Mouse (Mus musculus) olfactory bulb, adult 2 months (tissue): Measurements from ENCODE around the gene Ptpn13. TPM values are rescaled to one million over a fixed set of nuclear protein-coding genes. Genes with fewer than 3 reads are reported as not detected.

ENCODE experiments used
- H3K27ac ChIP-seq: fragments of 200-500 bp; 2 replicates; pipeline ENCODE4 v1.5.1; 2012; ENCODE audit warnings: low read depth, low read length; ENCODE audit not compliant: insufficient read depth
- H3K4me1 ChIP-seq: fragments of 200-500 bp; 2 replicates; pipeline ENCODE4 v1.6.1; 2012; ENCODE audit warnings: low read length; ENCODE audit not compliant: control insufficient read depth, insufficient read depth
- H3K4me3 ChIP-seq: fragments of 200-500 bp; 2 replicates; pipeline ENCODE4 v1.5.1; 2012; ENCODE audit warnings: mild to moderate bottlenecking, low read depth, low read length, moderate library complexity; ENCODE audit not compliant: insufficient read depth
- CTCF ChIP-seq: fragments of 200-500 bp; IDR thresholded peaks from 2 replicates; pipeline ENCODE4 v1.5.1; 2012; ENCODE audit warnings: low read depth, mild to moderate bottlenecking, low read length, moderate library complexity; ENCODE audit not compliant: insufficient read depth
- POLR2A ChIP-seq: fragments of 200-500 bp; IDR thresholded peaks from 2 replicates; pipeline ENCODE4 v1.6.1; 2012; ENCODE audit warnings: mild to moderate bottlenecking, low read depth, low read length, moderate library complexity; ENCODE audit not compliant: insufficient read depth
- WGBS: fragments of 180-500 bp; shearing (Covaris S2); methylation state at CpG from one replicate; pipeline ENCODE4 v1.1.7; 2018; 5-methylcytosine and 5-hydroxymethylcytosine counted together
- polyA plus RNA-seq: library from polyadenylated mRNA; stranded (reverse); fragments of >200 nt; gene quantifications from 2 replicates; pipeline ENCODE4 v1.2.4, GENCODE M21; 2012; ENCODE audit warnings: low replicate concordance; ENCODE audit not compliant: missing spikeins, insufficient read depth, insufficient read length

Gene Ptpn13
- polyA plus RNA-seq, 1 experiment, result not detected

DNA sequence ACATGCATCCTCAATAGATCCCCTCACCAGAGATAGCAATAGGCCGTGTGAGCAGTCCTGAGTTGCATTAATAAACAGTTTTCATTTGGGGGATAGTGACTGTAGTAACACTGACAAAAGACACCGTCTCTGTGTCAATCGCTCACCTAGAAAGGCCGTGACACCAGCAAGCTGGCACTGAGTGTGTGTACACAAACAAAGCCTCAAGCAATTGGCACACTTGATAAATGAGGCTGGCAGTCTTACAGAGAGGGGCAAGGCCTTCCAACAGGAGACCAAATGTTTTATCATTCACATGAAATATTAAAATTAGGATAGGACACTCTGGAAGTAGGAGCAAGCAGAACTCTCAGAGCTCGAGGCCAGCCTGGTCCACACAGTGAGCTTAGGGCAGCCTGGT is 197.3 kb downstream of the Ptpn13 start:
- H3K4me1 ChIP-seq, result no peaks in the 10 kb centered on the region
- H3K27ac ChIP-seq, result no peak overlapping the region
- no peak for TF ChIP-seq POLR2A
- no peak for TF ChIP-seq CTCF
- WGBS, result 76% methylated on average over 5 of the region's 5 CpGs
- no peak overlapping the region for H3K4me3 ChIP-seq

- no peak overlapping the region for H3K27ac ChIP-seq
- no peak for TF ChIP-seq CTCF
- no peak for TF ChIP-seq POLR2A
- H3K4me3 ChIP-seq, result no peak overlapping the region
- H3K4me1 ChIP-seq, result peaks cover 3% of the 10 kb centered on the region; the same call in 1 of the 2 replicates
- 78% methylated on average over 5 of the region's 5 CpGs for WGBS
Measured at GRCm38 (mm10) chr5:103624831-103625230, 199.8 kb downstream of the Ptpn13 start.

DNA sequence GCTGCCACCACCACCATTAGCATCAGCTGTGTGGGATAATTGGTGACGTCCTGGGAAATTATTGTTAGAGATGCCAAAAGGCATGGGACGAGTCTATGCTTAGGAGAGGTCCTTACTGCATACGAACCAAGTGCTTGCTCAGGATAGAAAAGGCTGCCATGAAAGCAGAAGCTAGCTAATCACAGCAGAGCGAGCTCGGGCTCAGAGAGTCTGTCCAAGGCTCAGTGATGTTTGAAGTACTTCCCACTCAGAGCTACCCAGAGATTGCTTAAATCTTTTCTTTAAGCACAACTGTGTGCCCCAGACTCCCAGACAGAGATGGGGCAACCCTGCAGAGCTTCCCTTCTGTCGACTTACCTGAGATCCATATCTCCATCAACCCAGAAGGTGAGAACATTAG is 203.5 kb downstream of the Ptpn13 start:
- Histone ChIP-seq H3K27ac (no peak overlapping the region), H3K4me1 (peaks cover 3% of the 10 kb centered on the region; the same call in 1 of the 2 replicates), H3K4me3 (no peak overlapping the region)
- 76% methylated on average over 6 of the region's 6 CpGs for WGBS
- TF ChIP-seq CTCF, result no peak
- no peak for TF ChIP-seq POLR2A

- H3K4me3 ChIP-seq, result no peak within 1 kb of the TSS
- 44% methylated on average over 17 of the region's 17 CpGs for WGBS
- TF ChIP-seq CTCF (no peak), POLR2A (no peak)
- peaks cover 3% of the 10 kb centered on the region; the same call in 1 of the 2 replicates for H3K4me1 ChIP-seq
- no peak within 1 kb of the TSS for H3K27ac ChIP-seq
Measured at GRCm38 (mm10) chr5:103629111-103629764, 204.2 kb downstream of the Ptpn13 start, which contains the start of gene Slc10a6. Gene Slc10a6, minus strand, starts transcription at chr5:103629403.

DNA sequence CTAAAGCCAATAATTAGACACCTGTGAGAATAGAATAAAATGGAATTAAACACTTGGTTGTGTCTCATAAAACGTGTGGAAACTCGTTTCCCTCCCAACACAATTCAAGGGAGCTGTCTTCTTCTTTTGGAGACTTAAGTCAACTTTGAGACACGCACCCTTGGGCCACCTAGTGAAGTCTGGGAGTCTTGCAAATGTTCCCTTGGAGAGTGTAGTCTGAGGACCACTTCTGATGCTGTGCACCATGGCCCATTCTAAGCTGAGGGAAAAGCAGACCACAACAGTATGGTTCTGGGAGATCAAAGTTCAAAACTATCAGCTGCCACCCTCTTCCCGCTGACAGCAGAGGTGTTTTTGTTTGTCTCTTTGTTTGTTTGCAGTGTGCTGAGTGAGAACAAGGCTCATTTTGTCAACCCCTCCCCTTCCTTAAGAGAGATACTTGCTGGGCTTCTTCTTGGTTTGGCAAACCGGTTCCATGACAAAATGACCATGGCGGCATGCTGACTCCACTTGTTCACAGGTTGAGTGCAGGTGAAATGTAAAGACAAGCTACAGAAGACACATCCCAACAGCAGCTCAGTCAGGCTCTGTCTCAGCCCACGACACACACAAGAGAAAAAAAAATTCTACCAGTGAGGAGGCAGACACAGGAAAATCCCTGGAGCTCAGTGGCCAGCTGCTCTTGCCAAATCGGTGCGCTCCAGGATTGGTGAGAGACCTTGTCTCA is 205.0 kb downstream of the Ptpn13 start:
- H3K4me1 ChIP-seq, result peaks cover 3% of the 10 kb centered on the region; the same call in 1 of the 2 replicates
- no peak overlapping the region for H3K4me3 ChIP-seq
- TF ChIP-seq CTCF, result no peak
- TF ChIP-seq POLR2A, result no peak
- no peak overlapping the region for H3K27ac ChIP-seq
- WGBS, result 62% methylated on average over 9 of the region's 9 CpGs

DNA sequence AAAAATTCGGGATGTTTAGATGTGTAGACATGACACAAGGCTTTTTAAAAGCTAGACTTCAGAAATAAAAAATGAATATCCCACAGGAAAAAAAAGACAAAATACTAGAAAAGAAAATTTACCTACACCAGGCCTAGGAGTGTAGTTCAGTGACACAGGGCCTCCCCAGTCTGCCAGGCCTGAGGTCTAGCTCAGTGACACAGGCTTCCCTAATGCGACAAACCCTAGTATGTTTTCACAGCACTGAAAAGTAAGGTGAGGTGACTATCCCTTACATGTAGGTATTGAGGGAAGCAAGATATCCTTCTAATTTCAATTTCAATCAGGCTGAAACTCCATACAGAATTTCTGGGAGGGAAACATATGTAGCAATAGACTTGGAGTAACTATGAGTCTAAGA is 212.2 kb downstream of the Ptpn13 start:
- TF ChIP-seq CTCF (no peak), POLR2A (no peak)
- WGBS, result 90% methylated on average over 2 of the region's 2 CpGs

DNA sequence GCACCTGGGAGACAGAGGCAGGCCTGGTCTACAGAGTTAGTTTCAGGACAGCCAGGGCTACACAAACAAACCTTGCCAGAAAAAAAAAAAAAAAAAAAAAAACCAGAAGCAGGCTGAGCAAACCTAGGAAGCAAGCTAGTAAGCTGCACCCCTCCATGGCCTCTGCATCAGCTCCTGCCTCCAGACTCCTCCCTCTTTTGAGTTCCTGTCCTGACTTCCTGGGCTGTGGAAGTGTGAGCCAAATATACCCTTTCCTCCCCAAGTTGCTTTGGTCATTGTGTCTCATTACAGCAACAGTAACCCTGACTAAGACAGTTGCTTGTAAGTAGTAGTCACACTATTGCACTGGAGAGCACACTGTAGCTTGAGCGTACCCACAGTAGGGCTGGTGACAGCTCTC is 219.2 kb downstream of the Ptpn13 start:
- Histone ChIP-seq H3K4me1 (no peaks in the 10 kb centered on the region), H3K4me3 (no peak overlapping the region), H3K27ac (no peak overlapping the region)
- WGBS, result 100% methylated on average over 1 of the region's 1 CpGs
- TF ChIP-seq CTCF (no peak), POLR2A (no peak)

More for the DNA sequence above, 212.2 kb downstream of the Ptpn13 start:
- Histone ChIP-seq H3K4me3 (no peak overlapping the region), H3K4me1 (no peaks in the 10 kb centered on the region), H3K27ac (no peak overlapping the region)

DNA sequence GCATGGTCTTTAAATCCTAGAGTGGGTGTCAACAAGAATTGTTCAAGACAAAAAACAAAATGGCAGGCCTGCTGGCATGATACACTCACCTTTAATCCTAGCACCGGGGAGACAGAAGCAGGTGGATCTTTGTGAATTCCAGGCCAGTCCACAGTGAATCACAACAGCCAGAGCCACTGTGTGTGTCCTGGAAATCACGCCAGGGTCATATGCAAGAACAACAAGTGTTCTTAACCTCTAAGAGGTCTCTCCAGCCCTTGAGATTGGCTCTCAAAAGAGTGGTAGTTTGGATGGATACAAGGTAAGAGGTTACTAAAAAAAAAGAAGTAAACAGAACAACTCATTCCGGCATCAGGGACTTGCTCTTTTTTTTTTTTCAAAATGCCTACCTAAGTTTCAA is 222.3 kb downstream of the Ptpn13 start:
- no peaks in the 10 kb centered on the region for H3K4me1 ChIP-seq
- TF ChIP-seq POLR2A (no peak), CTCF (no peak)
- no peak overlapping the region for H3K4me3 ChIP-seq
- no peak overlapping the region for H3K27ac ChIP-seq
- 90% methylated on average over 3 of the region's 3 CpGs for WGBS

Other genes with a start within 250 kb of the Ptpn13 start
- not detected in 2 replicates for gene Mapk10, start 213.9 kb upstream of the Ptpn13 start, polyA plus RNA-seq
- gene Slc10a6, start 204.2 kb downstream of the Ptpn13 start, polyA plus RNA-seq, result not detected in 2 replicates
- not detected in 2 replicates for gene 1700016H13Rik, start 230.8 kb downstream of the Ptpn13 start, polyA plus RNA-seq